Mouse (Mus musculus) heart, embryonic 14.5 days (tissue): ENCODE results near the gene Stxbp5. TPM values are rescaled to one million over a fixed set of nuclear protein-coding genes. Genes with fewer than 3 reads are reported as not detected.

Source experiments
- ATAC-seq: fragments of 200-750 bp; cut with Nextera tagmentation; 2 replicates; pipeline ENCODE4 v1.8.0; 2017; ENCODE audit warnings: low read depth, moderate TSS enrichment; ENCODE audit not compliant: insufficient number of reproducible peaks, insufficient read depth, low FRiP score
- H3K27ac ChIP-seq, 2 experiments: fragments of 200-500 bp in 1 of 2; fragments of 300-500 bp in 1 of 2; sonication (generic) in 1 of 2; replicated peaks in 1 of 2; 2 replicates each; pipeline ENCODE4 v1.5.1; 2012 to 2014; ENCODE audit warnings: low read depth in 2 of 2, low read length in 2 of 2, control low read depth in 1 of 2, mild to moderate bottlenecking in 1 of 2, mixed read lengths in 1 of 2; ENCODE audit not compliant: control insufficient read depth in 1 of 2, insufficient read depth in 1 of 2
- H3K27me3 ChIP-seq: fragments of 300-500 bp; sonication (generic); 2 replicates; pipeline ENCODE4 v1.6.1; 2014; ENCODE audit warnings: mild to moderate bottlenecking, low read length, control low read depth; ENCODE audit not compliant: control insufficient read depth, insufficient read depth
- H3K36me3 ChIP-seq: fragments of 300-500 bp; sonication (generic); 2 replicates; pipeline ENCODE4 v1.6.1; 2014; ENCODE audit warnings: mild to moderate bottlenecking, control low read depth, low read length, mixed read lengths; ENCODE audit not compliant: control insufficient read depth, insufficient read depth
- H3K4me1 ChIP-seq, 2 experiments: fragments of 200-500 bp in 1 of 2; fragments of 300-500 bp in 1 of 2; sonication (generic) in 1 of 2; 2 replicates each; pipeline ENCODE4 v1.6.1; 2012 to 2014; ENCODE audit warnings: low read length in 2 of 2, control low read depth in 1 of 2, mixed read lengths in 1 of 2; ENCODE audit not compliant: control insufficient read depth in 2 of 2, insufficient read depth in 2 of 2
- H3K4me2 ChIP-seq: fragments of 300-500 bp; sonication (generic); 2 replicates; pipeline ENCODE4 v1.6.1; 2014; ENCODE audit warnings: mild to moderate bottlenecking, low read length
- H3K4me3 ChIP-seq, 2 experiments: fragments of 200-500 bp in 1 of 2; fragments of 300-500 bp in 1 of 2; sonication (generic) in 1 of 2; 2 replicates each; pipeline ENCODE4 v1.5.1; 2012 to 2014; ENCODE audit warnings: low read length in 2 of 2, mild to moderate bottlenecking in 2 of 2, control low read depth in 1 of 2, low read depth in 1 of 2, moderate library complexity in 1 of 2; ENCODE audit not compliant: control insufficient read depth in 1 of 2, insufficient read depth in 1 of 2
- H3K9ac ChIP-seq: fragments of 300-500 bp; sonication (generic); 2 replicates; pipeline ENCODE4 v1.6.1; 2014; ENCODE audit warnings: mild to moderate bottlenecking, low read length
- H3K9me3 ChIP-seq: fragments of 300-500 bp; sonication (generic); 2 replicates; pipeline ENCODE4 v1.6.1; 2016; ENCODE audit warnings: low read length, control low read depth; ENCODE audit not compliant: control insufficient read depth
- WGBS: fragments of 180-500 bp; shearing (Covaris S2); extraction: QIAGEN DNeasy Blood & Tissue Kit; methylation state at CpG from one replicate; pipeline ENCODE4 v1.1.7; 2014; 5-methylcytosine and 5-hydroxymethylcytosine counted together
- polyA plus RNA-seq: library from polyadenylated mRNA; unstranded; fragments of >200 nt; fragmentation: Nextera tagmentation; extraction: Ambion mirVana; gene quantifications from 2 replicates; pipeline ENCODE4 v1.2.1, GENCODE M21; 2014

Gene Stxbp5
- polyA plus RNA-seq, 1 experiment from 2014 or later: 4.9 TPM

DNA sequence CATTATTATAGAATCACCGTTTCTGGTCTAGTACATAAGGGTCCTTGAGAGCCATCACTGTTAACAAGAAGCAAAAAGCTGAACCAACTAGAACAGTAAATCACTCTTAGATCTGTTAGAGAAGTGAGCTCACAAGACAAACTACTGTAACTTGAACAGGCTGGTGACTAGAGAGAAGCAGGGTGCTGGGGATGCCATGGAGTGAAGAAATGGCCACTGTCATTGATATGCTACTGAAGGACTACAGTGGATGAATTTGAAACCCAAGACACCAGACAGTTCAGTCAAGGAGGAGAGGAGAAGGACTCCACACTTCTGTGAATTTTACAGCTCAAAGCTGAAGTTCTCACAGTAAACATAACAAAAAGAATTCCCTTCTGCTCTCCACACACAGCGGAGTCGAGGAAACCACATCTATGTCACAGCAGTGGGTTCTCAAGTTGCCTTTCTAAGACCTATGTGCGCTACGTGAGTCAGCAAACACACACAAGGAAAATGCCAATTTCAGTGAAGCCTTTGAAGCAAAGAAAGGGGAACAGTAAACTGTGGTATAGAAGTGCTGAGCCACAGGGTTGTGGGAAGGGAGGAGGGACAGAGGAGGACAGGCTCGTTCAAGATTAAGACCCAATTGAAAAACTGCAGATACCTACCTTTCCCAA lies 20.7 kb downstream of the Stxbp5 start:
- H3K4me1 ChIP-seq: no peaks in the 10 kb centered on the region; a peak in 1 of 4 replicates
- no peaks in the 10 kb centered on the region for H3K27me3 ChIP-seq
- H3K9me3 ChIP-seq: no peaks in the 10 kb centered on the region
- no peak overlapping the region for H3K4me3 ChIP-seq
- 78% methylated on average over 6 of the region's 6 CpGs for WGBS
- no peak overlapping the region for H3K27ac ChIP-seq
- H3K36me3 ChIP-seq: no peaks in the 10 kb centered on the region
- ATAC-seq: no peak
- no peak overlapping the region for H3K9ac ChIP-seq
- H3K4me2 ChIP-seq: no peak overlapping the region

DNA sequence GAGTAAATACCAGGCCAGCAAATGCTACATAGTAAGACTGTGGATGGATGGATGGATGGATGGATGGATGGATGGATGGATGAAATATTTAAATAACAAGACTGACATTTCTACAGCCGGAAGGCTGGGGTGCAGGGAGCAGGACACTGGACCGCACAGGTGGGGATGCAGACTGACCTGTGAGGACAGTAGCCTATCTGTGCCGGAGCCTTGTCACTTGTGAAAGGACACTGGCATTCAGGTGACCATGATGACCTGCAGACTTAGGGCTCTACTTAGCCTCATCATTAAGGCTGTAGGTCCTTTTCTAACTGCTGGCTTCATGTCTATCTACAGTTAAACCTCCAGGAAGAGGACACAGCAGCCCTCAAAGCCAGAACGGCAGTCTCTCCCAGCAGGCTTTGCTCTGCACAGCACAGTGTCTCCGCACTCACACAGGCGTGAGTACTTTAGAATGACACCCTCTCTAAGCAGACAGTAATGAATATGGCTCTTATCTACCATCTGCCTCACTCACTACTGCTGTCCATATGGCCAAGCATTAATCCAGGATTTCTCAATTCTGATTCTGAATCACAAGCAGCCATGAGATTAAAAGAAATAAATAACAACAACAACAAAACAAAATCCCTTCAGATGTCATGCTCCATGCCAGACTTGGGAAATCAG lies 21.9 kb downstream of the Stxbp5 start:
- H3K9ac ChIP-seq: no peak overlapping the region
- no peaks in the 10 kb centered on the region for H3K9me3 ChIP-seq
- ATAC-seq: no peak
- no peaks in the 10 kb centered on the region; a peak in 1 of 4 replicates for H3K4me1 ChIP-seq
- no peak overlapping the region for H3K27ac ChIP-seq
- H3K27me3 ChIP-seq: no peaks in the 10 kb centered on the region
- no peak overlapping the region for H3K4me2 ChIP-seq
- H3K4me3 ChIP-seq: no peak overlapping the region
- H3K36me3 ChIP-seq: no peaks in the 10 kb centered on the region
- WGBS: 70% methylated on average over 6 of the region's 6 CpGs

- Histone ChIP-seq H3K27ac (no peak overlapping the region), H3K4me2 (no peak overlapping the region), H3K9ac (no peak overlapping the region), H3K36me3 (no peaks in the 10 kb centered on the region), H3K4me1 (no peaks in the 10 kb centered on the region; a peak in 1 of 4 replicates), H3K27me3 (no peaks in the 10 kb centered on the region), H3K4me3 (no peak overlapping the region), H3K9me3 (no peaks in the 10 kb centered on the region)
- no peak for ATAC-seq
- WGBS: 77% methylated on average over 3 of the region's 3 CpGs
These were observed 25.0 kb downstream of the Stxbp5 start for GRCm38 (mm10) chr10:9875905-9876304.

DNA sequence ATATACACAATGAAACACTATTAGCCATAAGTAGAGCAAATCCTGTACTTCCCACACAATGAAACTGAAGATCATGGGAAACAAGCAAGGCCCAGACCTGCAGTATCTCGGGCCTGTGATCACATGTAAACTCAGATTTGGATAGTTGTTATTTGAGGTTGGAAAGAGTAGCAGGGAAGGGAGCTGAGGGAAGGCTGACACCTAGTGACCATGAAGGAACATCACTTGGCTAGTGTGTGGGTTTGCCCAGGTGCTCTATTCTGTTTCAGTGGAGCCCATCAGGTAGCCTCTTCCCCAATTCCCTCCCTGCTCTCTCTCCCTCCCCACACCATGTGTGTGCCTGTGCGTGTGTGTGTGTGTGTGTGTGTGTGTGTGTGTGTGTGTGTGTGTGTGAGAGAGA lies 28.7 kb downstream of the Stxbp5 start:
- ATAC-seq: no peak
- no peaks in the 10 kb centered on the region for H3K36me3 ChIP-seq
- 50% methylated on average over 1 of the region's 2 CpGs for WGBS
- H3K9ac ChIP-seq: no peak overlapping the region
- no peak overlapping the region for H3K4me3 ChIP-seq
- no peaks in the 10 kb centered on the region for H3K9me3 ChIP-seq
- no peaks in the 10 kb centered on the region for H3K27me3 ChIP-seq
- no peaks in the 10 kb centered on the region for H3K4me1 ChIP-seq
- H3K27ac ChIP-seq: no peak overlapping the region
- no peak overlapping the region for H3K4me2 ChIP-seq

DNA sequence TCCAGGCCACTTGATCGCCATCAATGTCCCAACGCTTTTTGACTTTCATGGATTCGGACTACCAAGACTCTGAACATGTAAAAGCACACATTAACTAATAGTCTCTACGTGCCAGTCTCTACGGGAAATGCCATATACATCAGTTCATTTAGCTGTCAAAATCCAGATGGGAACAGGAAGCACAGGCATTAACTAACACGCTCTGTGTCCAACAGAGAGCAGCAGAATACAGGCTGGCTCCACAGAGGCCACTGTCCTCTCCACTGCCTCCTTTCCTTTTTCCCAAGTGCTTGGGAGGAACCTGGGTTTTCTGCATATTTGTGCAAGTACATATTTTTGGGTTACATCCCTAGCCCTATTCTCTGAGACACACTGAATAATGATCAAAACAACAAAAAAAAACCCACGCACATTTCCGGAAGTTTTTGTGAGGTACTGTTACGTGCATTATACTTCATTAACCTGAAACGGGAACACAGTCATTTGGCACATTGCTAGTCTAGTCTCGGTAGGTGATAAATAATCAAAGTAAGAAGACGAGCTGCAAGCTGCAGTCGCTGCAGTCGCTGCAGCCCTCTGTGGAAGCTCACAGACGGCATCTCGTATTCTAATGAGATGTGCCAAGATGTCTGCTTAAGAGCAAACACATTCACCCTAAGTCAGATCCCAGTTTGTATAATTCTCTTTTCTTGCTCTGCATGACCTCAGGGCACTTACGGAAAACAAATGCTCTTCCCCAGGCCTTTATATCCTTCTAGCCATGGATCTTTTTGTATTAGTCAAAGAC lies 33.9 kb downstream of the Stxbp5 start:
- Histone ChIP-seq H3K4me3 (no peak overlapping the region), H3K9me3 (no peaks in the 10 kb centered on the region), H3K36me3 (peaks cover 5% of the 10 kb centered on the region; the same call in 1 of the 2 replicates), H3K27me3 (no peaks in the 10 kb centered on the region), H3K4me1 (no peaks in the 10 kb centered on the region), H3K27ac (no peak overlapping the region), H3K9ac (no peak overlapping the region), H3K4me2 (no peak overlapping the region)
- ATAC-seq: no peak
- WGBS: 83% methylated on average over 17 of the region's 17 CpGs

DNA sequence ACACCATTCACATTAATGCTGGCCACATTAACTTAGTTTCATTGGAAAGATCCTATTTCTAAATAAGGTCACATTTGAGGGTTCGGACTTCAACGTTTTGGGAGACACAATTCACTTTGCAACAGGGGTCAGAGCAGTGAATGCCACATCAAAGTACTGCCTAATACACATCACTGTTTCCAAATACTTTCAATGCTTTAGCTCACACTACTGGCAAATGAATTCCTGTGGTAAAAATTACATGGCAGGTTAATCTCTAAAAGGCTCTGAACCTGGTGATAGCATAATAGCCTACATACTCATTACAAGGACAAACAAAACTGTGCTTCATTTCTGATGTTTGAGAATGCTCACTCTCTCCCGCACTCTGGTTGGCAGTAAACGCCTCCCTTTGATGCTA lies 40.9 kb downstream of the Stxbp5 start:
- no peak overlapping the region for H3K4me2 ChIP-seq
- WGBS: 70% methylated on average over 4 of the region's 4 CpGs
- no peak for ATAC-seq

GRCm38 (mm10) chr10:9859476-9859875 lies 41.4 kb downstream of the Stxbp5 start:
- no peaks in the 10 kb centered on the region for H3K27me3 ChIP-seq
- H3K9me3 ChIP-seq: no peaks in the 10 kb centered on the region
- no peak overlapping the region for H3K9ac ChIP-seq
- WGBS: 79% methylated on average over 3 of the region's 3 CpGs
- no peak overlapping the region for H3K4me3 ChIP-seq
- peaks cover 2 to 5% of the 10 kb centered on the region in 2 experiments; a peak in 3 of 4 replicates for H3K4me1 ChIP-seq
- no peak overlapping the region for H3K27ac ChIP-seq
- H3K36me3 ChIP-seq: peaks cover 4% of the 10 kb centered on the region; the same call in 1 of the 2 replicates
- H3K4me2 ChIP-seq: no peak overlapping the region
- ATAC-seq: no peak

More for the DNA sequence above, 40.9 kb downstream of the Stxbp5 start:
- Histone ChIP-seq H3K4me1 (peaks cover 2 to 5% of the 10 kb centered on the region in 2 experiments; a peak in 3 of 4 replicates), H3K4me3 (no peak overlapping the region), H3K9me3 (no peaks in the 10 kb centered on the region), H3K9ac (no peak overlapping the region), H3K27me3 (no peaks in the 10 kb centered on the region), H3K27ac (no peak overlapping the region), H3K36me3 (peaks cover 5% of the 10 kb centered on the region; the same call in 1 of the 2 replicates)
